Mouse (Mus musculus): ENCODE results near the gene Gpm6b. TPM values are rescaled to one million over a fixed set of nuclear protein-coding genes. Genes with fewer than 3 reads are reported as not detected.

The Gpm6b gene
- polyA plus RNA-seq, 1 experiment from 2014 or later = 6.0 TPM

GRCm38 (mm10) chrX:166328219-166328901 is 89.6 kb downstream of the Gpm6b start:
- H3K36me3 ChIP-seq (ENCODE audit: control insufficient read depth, insufficient read depth, low read length) = no peaks in the 10 kb centered on the region
- H3K9ac ChIP-seq (ENCODE audit: low read length) = no peak overlapping the region
- no peaks in the 10 kb centered on the region for H3K9me3 ChIP-seq (ENCODE audit: control insufficient read depth, low read length)
- ATAC-seq (ENCODE audit: insufficient number of reproducible peaks, insufficient read depth, low FRiP score, low read depth) = no peak
- H3K4me3 ChIP-seq (ENCODE audit: control insufficient read depth in 1 of 2, insufficient read depth in 1 of 2, low read depth in 1 of 2, low read length in 2 of 2) = no peak overlapping the region
- H3K27ac ChIP-seq (replicated peaks in 1 of 2; ENCODE audit: control insufficient read depth in 1 of 2, insufficient read depth in 1 of 2, low read depth in 2 of 2, low read length in 2 of 2) = no peak overlapping the region
- no peaks in the 10 kb centered on the region for H3K4me1 ChIP-seq (ENCODE audit: control insufficient read depth in 2 of 2, insufficient read depth in 2 of 2, low read length in 2 of 2)
- H3K27me3 ChIP-seq (ENCODE audit: control insufficient read depth, insufficient read depth, low read length) = no peaks in the 10 kb centered on the region
- H3K4me2 ChIP-seq (ENCODE audit: low read length) = 0 out of 2 replicates have a peak overlapping the region, but pooled peaks have one; percentile 13
- WGBS = 63% methylated on average over 3 of the region's 3 CpGs

DNA sequence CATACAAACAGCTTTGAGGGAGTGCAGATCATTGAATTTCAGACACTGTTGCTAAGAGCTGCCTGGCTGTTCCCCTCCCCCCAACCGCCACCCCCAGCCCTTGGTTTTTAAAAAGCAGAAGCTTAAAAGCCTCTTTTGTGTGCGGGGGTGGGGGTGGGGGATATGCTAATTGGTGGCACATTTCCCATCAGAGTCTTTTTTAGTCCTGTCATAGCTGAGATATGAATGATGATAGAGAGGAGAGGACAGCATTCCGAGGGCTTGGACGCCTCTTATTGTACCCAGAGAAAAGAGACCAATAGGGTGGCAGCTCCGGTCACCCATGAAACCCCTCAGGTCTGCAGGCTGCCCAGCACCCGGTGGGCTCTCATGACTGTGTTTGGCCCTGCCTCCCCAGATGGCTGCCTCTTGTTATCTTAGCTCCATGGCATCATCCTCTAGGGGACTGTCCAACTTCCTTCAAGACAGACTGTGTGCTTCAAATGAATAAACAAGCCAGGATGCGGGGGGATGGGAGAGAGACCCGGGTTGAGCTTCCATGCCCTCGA is 90.3 kb downstream of the Gpm6b start:
- WGBS = 22% methylated on average over 9 of the region's 9 CpGs
- ATAC-seq (ENCODE audit: insufficient number of reproducible peaks, insufficient read depth, low FRiP score, low read depth) = no peak
- Histone ChIP-seq H3K27ac (replicated peaks in 1 of 2; ENCODE audit: control insufficient read depth in 1 of 2, insufficient read depth in 1 of 2, low read depth in 2 of 2, low read length in 2 of 2) (no peak overlapping the region), H3K9me3 (ENCODE audit: control insufficient read depth, low read length) (no peaks in the 10 kb centered on the region), H3K9ac (ENCODE audit: low read length) (no peak overlapping the region), H3K4me2 (ENCODE audit: low read length) (0 out of 2 replicates have a peak overlapping the region, but pooled peaks have one; percentile 13), H3K4me1 (ENCODE audit: control insufficient read depth in 2 of 2, insufficient read depth in 2 of 2, low read length in 2 of 2) (no peaks in the 10 kb centered on the region), H3K4me3 (ENCODE audit: control insufficient read depth in 1 of 2, insufficient read depth in 1 of 2, low read depth in 1 of 2, low read length in 2 of 2) (no peak overlapping the region), H3K36me3 (ENCODE audit: control insufficient read depth, insufficient read depth, low read length) (no peaks in the 10 kb centered on the region), H3K27me3 (ENCODE audit: control insufficient read depth, insufficient read depth, low read length) (no peaks in the 10 kb centered on the region)

DNA sequence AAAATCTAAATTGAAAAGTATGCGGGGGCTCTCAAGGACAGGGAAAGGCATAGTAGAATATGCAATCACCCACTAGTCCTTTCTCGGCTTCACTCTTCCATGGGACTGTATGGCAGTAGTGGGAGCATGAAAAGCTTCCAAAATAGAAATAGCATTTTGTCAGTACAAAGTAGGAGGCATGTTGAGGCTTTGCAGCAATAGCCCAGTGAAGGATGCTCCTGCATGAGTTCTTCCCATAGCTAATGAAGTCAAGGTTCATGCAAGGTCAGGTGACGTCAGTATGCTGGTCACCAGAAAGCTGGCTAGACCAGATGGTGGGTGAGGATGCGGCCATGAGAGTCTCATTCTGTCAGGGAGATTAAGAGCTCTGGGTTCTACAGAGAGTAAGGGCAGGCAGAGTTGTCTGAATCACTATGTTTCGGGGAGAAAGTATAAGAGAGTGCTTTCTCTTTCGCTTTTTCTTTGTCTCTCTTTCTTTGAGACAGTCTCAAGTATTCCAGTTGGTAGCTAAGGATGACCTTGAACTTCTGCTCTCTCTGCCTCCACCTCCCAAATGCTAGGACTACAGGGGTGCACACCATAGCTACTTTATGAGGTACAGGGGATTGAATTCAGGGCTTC is 95.9 kb downstream of the Gpm6b start:
- Histone ChIP-seq H3K36me3 (ENCODE audit: control insufficient read depth, insufficient read depth, low read length) (no peaks in the 10 kb centered on the region), H3K9ac (ENCODE audit: low read length) (no peak overlapping the region), H3K27me3 (ENCODE audit: control insufficient read depth, insufficient read depth, low read length) (no peaks in the 10 kb centered on the region), H3K27ac (replicated peaks in 1 of 2; ENCODE audit: control insufficient read depth in 1 of 2, insufficient read depth in 1 of 2, low read depth in 2 of 2, low read length in 2 of 2) (no peak overlapping the region), H3K4me3 (ENCODE audit: control insufficient read depth in 1 of 2, insufficient read depth in 1 of 2, low read depth in 1 of 2, low read length in 2 of 2) (no peak overlapping the region), H3K9me3 (ENCODE audit: control insufficient read depth, low read length) (no peaks in the 10 kb centered on the region), H3K4me1 (ENCODE audit: control insufficient read depth in 2 of 2, insufficient read depth in 2 of 2, low read length in 2 of 2) (no peaks in the 10 kb centered on the region), H3K4me2 (ENCODE audit: low read length) (no peak overlapping the region)
- no peak for ATAC-seq (ENCODE audit: insufficient number of reproducible peaks, insufficient read depth, low FRiP score, low read depth)
- 78% methylated on average over 6 of the region's 6 CpGs for WGBS

GRCm38 (mm10) chrX:166338353-166338752 is 99.6 kb downstream of the Gpm6b start:
- H3K9me3 ChIP-seq (ENCODE audit: control insufficient read depth, low read length) = no peaks in the 10 kb centered on the region
- no peak for ATAC-seq (ENCODE audit: insufficient number of reproducible peaks, insufficient read depth, low FRiP score, low read depth)
- H3K9ac ChIP-seq (ENCODE audit: low read length) = no peak overlapping the region
- no peaks in the 10 kb centered on the region for H3K36me3 ChIP-seq (ENCODE audit: control insufficient read depth, insufficient read depth, low read length)
- no peak overlapping the region for H3K27ac ChIP-seq (replicated peaks in 1 of 2; ENCODE audit: control insufficient read depth in 1 of 2, insufficient read depth in 1 of 2, low read depth in 2 of 2, low read length in 2 of 2)
- H3K4me2 ChIP-seq (ENCODE audit: low read length) = no peak overlapping the region
- no peaks in the 10 kb centered on the region for H3K27me3 ChIP-seq (ENCODE audit: control insufficient read depth, insufficient read depth, low read length)
- WGBS = 71% methylated on average over 5 of the region's 5 CpGs
- H3K4me3 ChIP-seq (ENCODE audit: control insufficient read depth in 1 of 2, insufficient read depth in 1 of 2, low read depth in 1 of 2, low read length in 2 of 2) = no peak overlapping the region
- no peaks in the 10 kb centered on the region for H3K4me1 ChIP-seq (ENCODE audit: control insufficient read depth in 2 of 2, insufficient read depth in 2 of 2, low read length in 2 of 2)

DNA sequence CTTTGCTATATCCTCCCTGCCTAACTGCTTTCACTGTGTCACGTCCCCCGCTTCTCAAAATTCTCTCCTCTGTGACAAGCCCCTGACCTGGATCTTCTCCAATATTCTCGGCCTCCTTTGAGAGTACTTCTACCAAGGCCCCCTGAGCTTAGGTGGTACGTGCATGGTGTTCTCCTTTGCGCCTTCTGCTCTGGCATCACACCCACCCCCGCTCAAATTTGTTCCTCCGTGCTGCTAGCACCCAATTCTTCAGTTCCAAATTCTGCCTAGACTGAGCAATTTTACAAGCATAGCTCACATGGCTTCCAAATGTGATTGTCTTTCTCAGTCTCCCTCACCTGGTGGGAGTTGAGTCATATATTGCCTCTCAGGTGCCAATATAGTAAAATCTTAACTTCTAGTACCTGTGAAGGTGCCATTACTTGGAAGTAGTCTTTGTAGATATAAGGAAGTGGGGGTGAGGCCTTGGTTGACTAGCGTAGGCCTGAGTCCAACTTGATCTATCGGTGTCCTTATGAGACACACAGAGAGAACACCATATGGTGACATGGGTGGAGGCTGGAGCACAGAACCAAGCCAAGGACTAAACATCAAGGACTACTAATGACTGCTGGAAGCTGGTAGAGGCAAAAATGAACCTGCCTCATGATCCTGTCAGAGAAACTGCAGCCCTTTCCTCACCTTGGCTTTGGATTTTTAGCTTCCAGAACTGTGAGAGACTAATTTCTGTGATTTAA is 100.2 kb downstream of the Gpm6b start:
- Histone ChIP-seq H3K4me3 (ENCODE audit: control insufficient read depth in 1 of 2, insufficient read depth in 1 of 2, low read depth in 1 of 2, low read length in 2 of 2) (no peak overlapping the region), H3K27me3 (ENCODE audit: control insufficient read depth, insufficient read depth, low read length) (no peaks in the 10 kb centered on the region), H3K4me1 (ENCODE audit: control insufficient read depth in 2 of 2, insufficient read depth in 2 of 2, low read length in 2 of 2) (no peaks in the 10 kb centered on the region), H3K27ac (replicated peaks in 1 of 2; ENCODE audit: control insufficient read depth in 1 of 2, insufficient read depth in 1 of 2, low read depth in 2 of 2, low read length in 2 of 2) (no peak overlapping the region), H3K36me3 (ENCODE audit: control insufficient read depth, insufficient read depth, low read length) (no peaks in the 10 kb centered on the region), H3K4me2 (ENCODE audit: low read length) (no peak overlapping the region), H3K9me3 (ENCODE audit: control insufficient read depth, low read length) (no peaks in the 10 kb centered on the region), H3K9ac (ENCODE audit: low read length) (no peak overlapping the region)
- 84% methylated on average over 9 of the region's 9 CpGs for WGBS
- no peak for ATAC-seq (ENCODE audit: insufficient number of reproducible peaks, insufficient read depth, low FRiP score, low read depth)

DNA sequence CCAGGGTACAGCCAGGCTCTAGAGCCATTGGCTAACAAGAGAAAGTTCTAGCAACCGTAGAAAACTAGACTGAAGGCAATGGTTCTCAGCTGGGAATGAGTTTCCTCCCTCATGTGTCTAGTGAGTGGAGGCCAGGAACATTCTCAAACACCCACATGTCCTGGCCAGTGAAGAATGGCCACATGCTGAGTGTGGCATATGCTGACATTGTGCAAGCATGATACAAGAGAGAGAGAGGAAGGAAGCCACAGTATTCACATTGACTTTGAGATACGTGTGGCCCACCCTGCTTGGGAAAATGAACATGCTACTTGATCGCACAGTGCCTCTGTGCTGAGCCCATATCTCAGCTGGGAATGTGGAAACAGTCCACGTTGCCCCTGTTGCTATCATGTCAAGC is 101.2 kb downstream of the Gpm6b start:
- ATAC-seq (ENCODE audit: insufficient number of reproducible peaks, insufficient read depth, low FRiP score, low read depth) = no peak
- Histone ChIP-seq H3K9ac (ENCODE audit: low read length) (no peak overlapping the region), H3K9me3 (ENCODE audit: control insufficient read depth, low read length) (no peaks in the 10 kb centered on the region), H3K4me1 (ENCODE audit: control insufficient read depth in 2 of 2, insufficient read depth in 2 of 2, low read length in 2 of 2) (no peaks in the 10 kb centered on the region), H3K27ac (replicated peaks in 1 of 2; ENCODE audit: control insufficient read depth in 1 of 2, insufficient read depth in 1 of 2, low read depth in 2 of 2, low read length in 2 of 2) (no peak overlapping the region), H3K36me3 (ENCODE audit: control insufficient read depth, insufficient read depth, low read length) (no peaks in the 10 kb centered on the region), H3K27me3 (ENCODE audit: control insufficient read depth, insufficient read depth, low read length) (no peaks in the 10 kb centered on the region), H3K4me3 (ENCODE audit: control insufficient read depth in 1 of 2, insufficient read depth in 1 of 2, low read depth in 1 of 2, low read length in 2 of 2) (no peak overlapping the region), H3K4me2 (ENCODE audit: low read length) (no peak overlapping the region)
- WGBS = 79% methylated on average over 4 of the region's 4 CpGs

DNA sequence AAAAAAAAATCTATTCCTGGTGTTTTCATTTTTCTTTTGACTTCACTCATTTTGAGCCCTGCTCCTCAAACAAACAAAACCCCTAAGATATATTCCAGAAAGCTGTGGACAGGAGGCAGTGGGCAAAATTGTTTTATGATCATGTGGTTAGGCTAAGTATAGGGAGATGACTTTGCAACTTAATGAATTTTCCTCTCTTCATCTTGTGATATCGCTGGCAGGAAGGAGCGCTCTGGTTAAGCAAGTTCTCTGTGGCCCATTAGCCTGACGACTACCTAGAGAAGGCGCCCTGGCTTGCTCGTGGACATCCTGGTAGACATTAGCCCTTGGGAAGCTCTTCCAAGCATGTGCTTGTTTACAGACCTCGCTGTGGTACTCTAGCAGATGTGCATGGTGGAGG is 103.1 kb downstream of the Gpm6b start:
- Histone ChIP-seq H3K9ac (ENCODE audit: low read length) (no peak overlapping the region), H3K27ac (replicated peaks in 1 of 2; ENCODE audit: control insufficient read depth in 1 of 2, insufficient read depth in 1 of 2, low read depth in 2 of 2, low read length in 2 of 2) (no peak overlapping the region), H3K4me1 (ENCODE audit: control insufficient read depth in 2 of 2, insufficient read depth in 2 of 2, low read length in 2 of 2) (no peaks in the 10 kb centered on the region), H3K36me3 (ENCODE audit: control insufficient read depth, insufficient read depth, low read length) (no peaks in the 10 kb centered on the region), H3K4me2 (ENCODE audit: low read length) (no peak overlapping the region), H3K9me3 (ENCODE audit: control insufficient read depth, low read length) (no peaks in the 10 kb centered on the region), H3K4me3 (ENCODE audit: control insufficient read depth in 1 of 2, insufficient read depth in 1 of 2, low read depth in 1 of 2, low read length in 2 of 2) (no peak overlapping the region), H3K27me3 (ENCODE audit: control insufficient read depth, insufficient read depth, low read length) (no peaks in the 10 kb centered on the region)
- no peak for ATAC-seq (ENCODE audit: insufficient number of reproducible peaks, insufficient read depth, low FRiP score, low read depth)
- 75% methylated on average over 6 of the region's 6 CpGs for WGBS

Data from heart, embryonic 14.5 days (tissue).